Mouse (Mus musculus): ENCODE measurements around the gene Pten. TPM values are rescaled to one million over a fixed set of nuclear protein-coding genes. Genes with fewer than 3 reads are reported as not detected.
A peak's percentile ranks its signal among the peaks of the same experiment; 100 is the strongest.

The Pten gene
- polyA plus RNA-seq (2015; fragmentation: Nextera tagmentation; extraction: Ambion mirVana) = 8.3 and 10.2 TPM in 2 replicates

DNA sequence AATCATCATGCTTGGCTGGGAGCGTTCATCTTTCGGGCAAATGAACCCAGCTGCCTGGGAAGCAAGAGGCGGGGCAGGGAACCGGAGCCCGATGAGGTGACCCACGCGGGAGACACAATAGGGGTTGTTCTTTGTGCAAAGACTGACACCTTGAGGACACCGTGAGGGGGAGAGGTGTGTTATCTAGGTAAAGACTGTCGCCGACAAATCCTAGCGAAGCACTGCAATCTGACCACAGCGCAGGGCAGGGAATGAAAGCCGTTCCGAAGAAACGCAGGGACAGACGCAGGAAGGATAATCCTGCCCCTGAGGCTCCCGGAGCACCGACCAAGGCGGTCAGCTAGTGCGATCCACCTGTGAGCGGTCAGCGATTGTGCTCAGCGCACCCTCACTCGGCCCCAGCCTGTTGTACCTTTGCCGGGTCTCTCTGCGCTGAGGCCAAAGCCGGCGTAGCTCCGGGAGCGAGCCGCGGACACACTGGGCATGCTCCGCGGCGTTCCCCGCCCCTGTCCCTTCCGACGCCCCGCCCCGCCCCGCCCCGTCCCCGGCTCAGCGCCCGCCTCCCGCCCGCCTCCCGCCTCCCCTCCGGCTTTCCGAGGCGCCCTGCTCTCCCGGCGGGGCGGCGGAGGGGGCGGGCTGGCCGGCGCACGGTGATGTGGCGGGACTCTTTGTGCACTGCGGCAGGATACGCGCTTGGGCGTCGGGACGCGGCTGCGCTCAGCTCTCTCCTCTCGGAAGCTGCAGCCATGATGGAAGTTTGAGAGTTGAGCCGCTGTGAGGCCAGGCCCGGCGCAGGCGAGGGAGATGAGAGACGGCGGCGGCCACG, at the start of gene Pten:
Pten (plus strand) TSS at position 598 of the 826 bp plus-strand sequence.
- Histone ChIP-seq H3K27ac (peak within 1 kb of the TSS; percentile 100), H3K4me1 (peaks cover 17% of the 10 kb centered on the region), H3K4me2 (peak within 1 kb of the TSS; percentile 96), H3K9me3 (no peaks in the 10 kb centered on the region), H3K36me3 (no peaks in the 10 kb centered on the region), H3K4me3 (peak within 1 kb of the TSS; percentile 90), H3K27me3 (0 out of 2 replicates have a peak, but pooled peaks cover 4% of the 10 kb centered on the region), H3K9ac (peak within 1 kb of the TSS; percentile 99)
- WGBS = under 1% methylated on average over 69 of the region's 77 CpGs
- peak; percentile 92 for ATAC-seq (ENCODE audit: borderline replicate concordance, extremely low read depth, low FRiP score, low TSS enrichment)

DNA sequence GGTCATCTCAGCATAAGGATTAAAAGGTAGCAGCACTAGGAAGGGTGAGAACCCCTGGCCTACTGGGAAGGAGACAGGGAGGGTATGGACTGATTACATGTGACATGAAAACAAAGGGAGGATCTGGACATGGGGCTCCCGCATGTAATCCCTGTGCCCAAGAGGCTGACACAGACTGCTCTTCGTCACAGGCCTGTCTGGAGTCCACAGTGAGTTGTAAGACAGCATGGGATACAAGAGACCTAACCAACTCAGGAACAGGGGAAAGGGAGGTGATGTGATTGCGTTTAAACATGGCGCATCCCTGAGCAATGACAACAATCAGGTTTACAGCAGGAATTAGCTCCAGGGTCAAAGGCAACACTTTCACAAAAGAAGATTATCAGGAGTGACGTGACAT, 48.3 kb upstream of the Pten start:
- no peak overlapping the region for H3K4me3 ChIP-seq
- H3K9me3 ChIP-seq = no peaks in the 10 kb centered on the region
- no peak overlapping the region for H3K4me2 ChIP-seq
- 93% methylated on average over 5 of the region's 5 CpGs for WGBS
- no peaks in the 10 kb centered on the region for H3K27me3 ChIP-seq
- ATAC-seq (ENCODE audit: borderline replicate concordance, extremely low read depth, low FRiP score, low TSS enrichment) = no peak
- peaks cover 22% of the 10 kb centered on the region for H3K36me3 ChIP-seq
- H3K9ac ChIP-seq = no peak overlapping the region
- no peak overlapping the region for H3K27ac ChIP-seq
- peaks cover 21% of the 10 kb centered on the region for H3K4me1 ChIP-seq

DNA sequence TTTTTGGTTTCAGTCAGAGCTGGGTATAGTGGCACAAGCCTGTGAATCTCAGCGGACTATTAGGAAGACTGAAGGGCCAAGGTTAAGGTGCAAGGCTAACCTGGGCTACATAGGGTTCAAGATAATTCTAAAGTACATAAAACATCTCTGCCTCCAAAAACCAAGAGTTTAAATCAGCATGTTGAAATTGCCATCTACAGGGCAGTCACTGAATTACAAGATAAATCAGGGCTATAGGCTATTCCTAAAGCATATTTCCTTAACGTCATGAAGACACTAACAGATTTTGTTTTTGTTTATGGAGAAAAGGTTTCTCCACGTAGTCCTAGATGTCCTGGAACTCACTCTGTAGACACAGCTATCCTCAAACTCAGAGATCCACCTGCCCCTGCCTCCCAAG, 47.0 kb upstream of the Pten start:
- WGBS = 58% methylated on average over 3 of the region's 3 CpGs
- no peaks in the 10 kb centered on the region for H3K9me3 ChIP-seq
- no peak overlapping the region for H3K4me3 ChIP-seq
- no peak overlapping the region for H3K4me2 ChIP-seq
- ATAC-seq (ENCODE audit: borderline replicate concordance, extremely low read depth, low FRiP score, low TSS enrichment) = no peak
- no peak overlapping the region for H3K27ac ChIP-seq
- peaks cover 12% of the 10 kb centered on the region for H3K36me3 ChIP-seq
- H3K27me3 ChIP-seq = no peaks in the 10 kb centered on the region
- peaks cover 21% of the 10 kb centered on the region for H3K4me1 ChIP-seq
- H3K9ac ChIP-seq = no peak overlapping the region

DNA sequence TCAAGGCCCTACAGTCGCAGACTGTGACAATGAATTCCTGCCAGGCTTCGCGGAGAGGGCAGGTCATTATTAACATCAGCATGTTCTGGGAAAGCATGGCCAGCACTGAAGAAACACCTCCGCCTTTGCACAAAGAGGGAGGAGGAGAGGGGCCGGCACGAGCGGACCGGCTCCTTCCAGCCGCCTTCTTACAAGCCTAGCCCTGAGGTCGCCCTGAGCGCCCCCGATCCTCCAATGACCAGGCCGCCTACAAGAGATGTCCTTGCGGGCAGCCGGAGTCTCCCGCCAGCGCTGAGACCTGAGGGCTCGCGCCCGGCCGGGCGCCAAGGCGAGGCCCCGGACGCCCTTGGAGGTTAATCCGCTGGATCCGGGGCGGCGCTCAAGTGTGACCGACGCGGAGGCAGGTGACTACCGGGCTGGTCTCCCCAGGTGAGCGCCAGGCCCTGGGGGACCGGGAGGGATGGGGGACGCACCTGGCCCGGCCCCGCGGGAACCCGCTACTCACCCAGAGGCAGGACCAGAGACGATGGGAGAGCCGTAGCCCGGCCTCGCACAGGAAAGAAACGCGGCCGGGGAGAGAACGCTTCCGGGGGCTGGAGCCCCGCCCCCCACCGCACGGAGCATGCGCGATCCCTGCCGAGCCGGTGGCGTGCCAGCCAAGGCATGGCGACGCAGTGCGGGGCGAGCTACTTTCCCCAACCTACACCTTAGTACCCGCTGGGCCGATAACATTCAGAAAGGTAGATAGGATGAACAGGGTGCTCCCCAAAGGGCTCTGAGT, 45.3 kb upstream of the Pten start:
- peak overlapping the region; percentile 91 for H3K4me2 ChIP-seq
- H3K36me3 ChIP-seq = 0 out of 2 replicates have a peak, but pooled peaks cover 4% of the 10 kb centered on the region
- ATAC-seq (ENCODE audit: borderline replicate concordance, extremely low read depth, low FRiP score, low TSS enrichment) = peak; percentile 97
- H3K9me3 ChIP-seq = no peaks in the 10 kb centered on the region
- WGBS = 0% methylated on average over 63 of the region's 63 CpGs
- peak overlapping the region; percentile 84 for H3K27ac ChIP-seq
- H3K4me1 ChIP-seq = peaks cover 21% of the 10 kb centered on the region
- H3K27me3 ChIP-seq = no peaks in the 10 kb centered on the region
- peak overlapping the region; percentile 75 for H3K9ac ChIP-seq
- H3K4me3 ChIP-seq = peak overlapping the region; percentile 88

- no peaks in the 10 kb centered on the region for H3K9me3 ChIP-seq
- ATAC-seq (ENCODE audit: borderline replicate concordance, extremely low read depth, low FRiP score, low TSS enrichment) = peak; percentile 82
- peak overlapping the region; percentile 88 for H3K4me3 ChIP-seq
- H3K4me2 ChIP-seq = peak overlapping the region; percentile 91
- peak overlapping the region; percentile 84; the same call in 1 of the 2 replicates for H3K27ac ChIP-seq
- H3K27me3 ChIP-seq = no peaks in the 10 kb centered on the region
- H3K4me1 ChIP-seq = peaks cover 21% of the 10 kb centered on the region
- WGBS = under 1% methylated on average over 11 of the region's 11 CpGs
- H3K9ac ChIP-seq = peak overlapping the region; percentile 75
- H3K36me3 ChIP-seq = 0 out of 2 replicates have a peak, but pooled peaks cover 4% of the 10 kb centered on the region
Measured at GRCm38 (mm10) chr19:32712588-32713042, 44.7 kb upstream of the Pten start.

- Histone ChIP-seq H3K27ac (no peak overlapping the region), H3K9ac (no peak overlapping the region), H3K4me3 (no peak overlapping the region), H3K4me2 (no peak overlapping the region), H3K4me1 (peaks cover 21% of the 10 kb centered on the region), H3K27me3 (no peaks in the 10 kb centered on the region), H3K36me3 (0 out of 2 replicates have a peak, but pooled peaks cover 4% of the 10 kb centered on the region), H3K9me3 (no peaks in the 10 kb centered on the region)
- WGBS = 80% methylated on average over 3 of the region's 3 CpGs
- no peak for ATAC-seq (ENCODE audit: borderline replicate concordance, extremely low read depth, low FRiP score, low TSS enrichment)
Measured at GRCm38 (mm10) chr19:32713471-32713870, 43.8 kb upstream of the Pten start.

- 7% methylated on average over 3 of the region's 3 CpGs for WGBS
- H3K36me3 ChIP-seq = no peaks in the 10 kb centered on the region
Measured at GRCm38 (mm10) chr19:32715201-32715600, 42.1 kb upstream of the Pten start.

GRCm38 (mm10) chr19:32715681-32716080, 41.6 kb upstream of the Pten start:
- Histone ChIP-seq H3K4me3 (no peak overlapping the region), H3K27me3 (no peaks in the 10 kb centered on the region), H3K9me3 (no peaks in the 10 kb centered on the region), H3K4me2 (no peak overlapping the region), H3K9ac (no peak overlapping the region), H3K4me1 (peaks cover 15% of the 10 kb centered on the region), H3K27ac (no peak overlapping the region), H3K36me3 (no peaks in the 10 kb centered on the region)
- no peak for ATAC-seq (ENCODE audit: borderline replicate concordance, extremely low read depth, low FRiP score, low TSS enrichment)

More at GRCm38 (mm10) chr19:32715201-32715600, 42.1 kb upstream of the Pten start:
- no peak overlapping the region for H3K9ac ChIP-seq
- peaks cover 20% of the 10 kb centered on the region for H3K4me1 ChIP-seq
- no peak overlapping the region for H3K4me2 ChIP-seq
- no peak overlapping the region for H3K4me3 ChIP-seq
- no peaks in the 10 kb centered on the region for H3K27me3 ChIP-seq
- no peak overlapping the region for H3K27ac ChIP-seq
- no peaks in the 10 kb centered on the region for H3K9me3 ChIP-seq
- ATAC-seq (ENCODE audit: borderline replicate concordance, extremely low read depth, low FRiP score, low TSS enrichment) = no peak

GRCm38 (mm10) chr19:32717590-32717989, 39.7 kb upstream of the Pten start:
- ATAC-seq (ENCODE audit: borderline replicate concordance, extremely low read depth, low FRiP score, low TSS enrichment) = no peak
- Histone ChIP-seq H3K36me3 (no peaks in the 10 kb centered on the region), H3K9ac (no peak overlapping the region), H3K4me1 (peaks cover 5% of the 10 kb centered on the region), H3K4me2 (no peak overlapping the region), H3K27ac (no peak overlapping the region), H3K9me3 (no peaks in the 10 kb centered on the region), H3K4me3 (no peak overlapping the region), H3K27me3 (no peaks in the 10 kb centered on the region)
- WGBS = 49% methylated on average over 3 of the region's 3 CpGs

GRCm38 (mm10) chr19:32720319-32720718, 37.0 kb upstream of the Pten start:
- Histone ChIP-seq H3K9me3 (no peaks in the 10 kb centered on the region), H3K4me3 (no peak overlapping the region), H3K9ac (no peak overlapping the region), H3K4me2 (no peak overlapping the region), H3K4me1 (no peaks in the 10 kb centered on the region), H3K27me3 (no peaks in the 10 kb centered on the region), H3K27ac (no peak overlapping the region), H3K36me3 (no peaks in the 10 kb centered on the region)
- no peak for ATAC-seq (ENCODE audit: borderline replicate concordance, extremely low read depth, low FRiP score, low TSS enrichment)
- WGBS = 97% methylated on average over 1 of the region's 1 CpGs

GRCm38 (mm10) chr19:32723817-32724216, 33.5 kb upstream of the Pten start:
- Histone ChIP-seq H3K9me3 (no peaks in the 10 kb centered on the region), H3K4me3 (no peak overlapping the region), H3K9ac (no peak overlapping the region), H3K27me3 (peaks cover 14% of the 10 kb centered on the region; the same call in 1 of the 2 replicates), H3K4me2 (no peak overlapping the region), H3K4me1 (no peaks in the 10 kb centered on the region), H3K36me3 (no peaks in the 10 kb centered on the region), H3K27ac (no peak overlapping the region)
- no peak for ATAC-seq (ENCODE audit: borderline replicate concordance, extremely low read depth, low FRiP score, low TSS enrichment)
- 34% methylated on average over 7 of the region's 7 CpGs for WGBS
